Mouse (Mus musculus): ENCODE data around the gene Ackr1. TPM values are rescaled to one million over a fixed set of nuclear protein-coding genes. Genes with fewer than 3 reads are reported as not detected.

Gene Ackr1
- 1 to 10 TPM; 1.6 to 2.8 TPM for total RNA-seq (2021)
- long read RNA-seq, experiment 1, result 0 reads
- long read RNA-seq, experiment 2, result 0 reads

GRCm38 (mm10) chr1:173333312-173334253 is at the start of gene Ackr1:
Gene Ackr1 (minus strand): TSS chr1:173333750.
- DNase-seq, result no peak

- no peak for DNase-seq
Measured at GRCm38 (mm10) chr1:173381436-173381835, 47.9 kb upstream of the Ackr1 start.

- DNase-seq, result peak; percentile 48 to 78
Measured at GRCm38 (mm10) chr1:173377380-173378112, 44.0 kb upstream of the Ackr1 start.

GRCm38 (mm10) chr1:173374020-173374419 is 40.5 kb upstream of the Ackr1 start:
- no peak for DNase-seq

- DNase-seq, result no peak
Measured at GRCm38 (mm10) chr1:173371586-173371985, 38.0 kb upstream of the Ackr1 start.

GRCm38 (mm10) chr1:173370456-173370855 is 36.9 kb upstream of the Ackr1 start:
- no peak for DNase-seq

GRCm38 (mm10) chr1:173369611-173370010 is 36.1 kb upstream of the Ackr1 start:
- no peak for DNase-seq

GRCm38 (mm10) chr1:173367356-173368046 is 34.0 kb upstream of the Ackr1 start, which contains the start of gene Cadm3:
Gene Cadm3 (minus strand): TSS chr1:173367695.
- DNase-seq, result peak in 1 of 2 experiments; percentile 9

GRCm38 (mm10) chr1:173366701-173367355 is 33.3 kb upstream of the Ackr1 start:
- no peak for DNase-seq

GRCm38 (mm10) chr1:173365970-173366409 is 32.4 kb upstream of the Ackr1 start:
- no peak for DNase-seq

- no peak for DNase-seq
Measured at GRCm38 (mm10) chr1:173364125-173364800, 30.7 kb upstream of the Ackr1 start.

GRCm38 (mm10) chr1:173363436-173363835 is 29.9 kb upstream of the Ackr1 start:
- DNase-seq, result no peak

GRCm38 (mm10) chr1:173361651-173362050 is 28.1 kb upstream of the Ackr1 start:
- peak; percentile 44 to 69 for DNase-seq

GRCm38 (mm10) chr1:173359590-173360290 is 26.2 kb upstream of the Ackr1 start:
- no peak for DNase-seq

GRCm38 (mm10) chr1:173357799-173358198 is 24.2 kb upstream of the Ackr1 start:
- no peak for DNase-seq

- no peak for DNase-seq
Measured at GRCm38 (mm10) chr1:173356699-173357098, 23.1 kb upstream of the Ackr1 start.

- no peak for DNase-seq
Measured at GRCm38 (mm10) chr1:173355107-173355846, 21.7 kb upstream of the Ackr1 start.

GRCm38 (mm10) chr1:173350372-173350957 is 16.9 kb upstream of the Ackr1 start, which contains the start of gene Aim2:
Gene Aim2 (plus strand): TSS chr1:173350879.
- no peak for DNase-seq

GRCm38 (mm10) chr1:173349946-173350345 is 16.4 kb upstream of the Ackr1 start:
- peak; percentile 12 to 54 for DNase-seq
